Mouse (Mus musculus): Measurements from ENCODE around the gene Kremen1. TPM values are rescaled to one million over a fixed set of nuclear protein-coding genes. Genes with fewer than 3 reads are reported as not detected.

Gene Kremen1
- total and polyA plus RNA-seq, 3 experiments: 1.3 to 4.1 TPM; not detected in 1

DNA sequence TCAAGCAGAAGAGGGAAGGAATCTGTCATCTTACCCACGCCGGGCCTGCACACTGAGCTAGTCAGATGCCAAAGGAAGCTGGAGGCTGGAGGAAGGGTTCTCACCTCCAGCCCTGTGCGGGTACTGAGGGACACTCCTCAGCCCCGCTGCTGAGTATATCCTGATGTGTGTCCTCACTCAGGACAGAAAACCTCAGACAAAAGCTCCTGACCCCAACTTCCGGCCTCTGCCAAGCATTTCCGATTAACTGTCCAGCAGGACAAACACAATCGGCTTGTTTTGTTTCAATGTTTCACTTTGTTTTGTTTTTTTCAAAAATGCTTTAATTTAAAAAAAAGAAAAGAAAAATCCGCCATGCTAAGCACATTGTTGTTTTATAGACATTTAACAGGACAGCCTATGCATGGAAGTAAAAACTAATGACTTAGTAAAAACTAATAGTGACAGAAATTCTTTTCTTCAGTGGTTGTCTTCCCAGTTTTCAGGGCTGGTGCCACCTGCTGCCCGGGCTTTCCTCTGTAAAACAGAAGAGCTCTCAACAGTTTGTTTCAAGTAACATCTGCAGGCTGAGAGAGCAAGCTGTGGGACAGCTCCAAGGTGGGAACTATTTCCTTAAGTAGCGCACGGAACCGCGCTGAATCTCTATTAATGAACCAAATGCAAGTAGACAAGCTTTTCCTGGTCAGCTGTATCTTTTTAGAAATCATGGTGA lies 4.1 kb downstream of the Kremen1 start:
- no peak for TF ChIP-seq CHD2 (IDR thresholded peaks at IDR 0.05; ENCODE audit: low read length)
- no peak for TF ChIP-seq TCF12 (IDR thresholded peaks at IDR 0.05; ENCODE audit: low read depth, low read length)
- TF ChIP-seq UBTF (IDR thresholded peaks at IDR 0.05; ENCODE audit: borderline replicate concordance, insufficient read depth, low read depth, low read length): no peak
- TF ChIP-seq MEF2A (IDR thresholded peaks at IDR 0.05; ENCODE audit: extremely low read depth, insufficient replicate concordance, low read depth, low read length, poor library complexity, severe bottlenecking): no peak
- TF ChIP-seq RCOR1 (IDR thresholded peaks at IDR 0.05; ENCODE audit: low read depth, low read length): no peak
- TF ChIP-seq NELFE (IDR thresholded peaks at IDR 0.05; ENCODE audit: low read depth, low read length): no peak
- no peak for TF ChIP-seq GABPA (IDR thresholded peaks at IDR 0.05; ENCODE audit: low read depth, low read length)
- TF ChIP-seq MAFK (IDR thresholded peaks at IDR 0.05; ENCODE audit: borderline replicate concordance, low read depth, low read length): no peak

GRCm38 (mm10) chr11:5255509-5256014 lies 5.8 kb downstream of the Kremen1 start:
- H3K9me3 ChIP-seq (replicated peaks; ENCODE audit: insufficient read depth, low read length): no peaks in the 10 kb centered on the region
- H3K27ac ChIP-seq (ENCODE audit: control insufficient read depth, low read depth, low read length): no peak overlapping the region
- TF ChIP-seq ELF1 (IDR thresholded peaks at IDR 0.05; ENCODE audit: low read depth, low read length) (no peak), MAFK (IDR thresholded peaks at IDR 0.05; ENCODE audit: borderline replicate concordance, low read depth, low read length) (no peak), MYC (IDR thresholded peaks at IDR 0.05; ENCODE audit: low read depth, low read length) (no peak), RCOR1 (IDR thresholded peaks at IDR 0.05; ENCODE audit: low read depth, low read length) (no peak), UBTF (IDR thresholded peaks at IDR 0.05; ENCODE audit: borderline replicate concordance, insufficient read depth, low read depth, low read length) (no peak), MEF2A (IDR thresholded peaks at IDR 0.05; ENCODE audit: extremely low read depth, insufficient replicate concordance, low read depth, low read length, poor library complexity, severe bottlenecking) (no peak), CHD2 (IDR thresholded peaks at IDR 0.05; ENCODE audit: low read length) (no peak), POLR2A (IDR thresholded peaks at IDR 0.05; ENCODE audit: control insufficient read depth in 1 of 2, insufficient read depth in 1 of 2, low read depth in 1 of 2, low read length in 2 of 2, poor library complexity in 1 of 2) (no peak), SIN3A (IDR thresholded peaks at IDR 0.05; ENCODE audit: low read length) (no peak), USF2 (IDR thresholded peaks at IDR 0.05; ENCODE audit: borderline replicate concordance in 1 of 2, insufficient read depth in 1 of 2, low read depth in 1 of 2, low read length in 2 of 2) (no peak), MAZ (IDR thresholded peaks at IDR 0.05; ENCODE audit: low read depth, low read length) (no peak), ZC3H11A (IDR thresholded peaks at IDR 0.05; ENCODE audit: low read depth, low read length) (no peak), NRF1 (IDR thresholded peaks at IDR 0.05; ENCODE audit: insufficient read depth, low read depth, low read length, poor library complexity, severe bottlenecking) (no peak), KAT2A (conservative IDR thresholded peaks at IDR 0.05; ENCODE audit: low read depth, low read length) (no peak)
- H3K9ac ChIP-seq (ENCODE audit: control insufficient read depth, low read depth, low read length, poor library complexity, severe bottlenecking): no peak overlapping the region
- H3K4me1 ChIP-seq (ENCODE audit: control insufficient read depth in 1 of 2, insufficient read depth in 2 of 2, low read length in 2 of 2): peaks cover 3 to 5% of the 10 kb centered on the region in 2 experiments; a peak in 2 of 4 replicates
- H3K4me3 ChIP-seq (ENCODE audit: control insufficient read depth in 1 of 2, insufficient read depth in 1 of 2, low read depth in 2 of 2, low read length in 2 of 2): no peak overlapping the region
- peaks cover 1 to 10% of the 10 kb centered on the region in 2 experiments; a peak in 2 of 4 replicates for H3K27me3 ChIP-seq (ENCODE audit: control insufficient read depth in 1 of 2, insufficient read depth in 2 of 2, low read length in 2 of 2)
- H3K79me2 ChIP-seq (ENCODE audit: control insufficient read depth, insufficient read depth, low read length, poor library complexity): no peaks in the 10 kb centered on the region
- DNase-seq (ENCODE audit: low read depth, low spot score): no peak
- no peaks in the 10 kb centered on the region for H3K36me3 ChIP-seq (ENCODE audit: control insufficient read depth in 1 of 2, insufficient read depth in 2 of 2, low read length in 2 of 2)

More for the DNA sequence above, 4.1 kb downstream of the Kremen1 start:
- DNase-seq (ENCODE audit: low read depth, low spot score): no peak
- Histone ChIP-seq H3K9ac (ENCODE audit: control insufficient read depth, low read depth, low read length, poor library complexity, severe bottlenecking) (no peak overlapping the region), H3K27ac (ENCODE audit: control insufficient read depth, low read depth, low read length) (no peak overlapping the region), H3K27me3 (ENCODE audit: control insufficient read depth in 1 of 2, insufficient read depth in 2 of 2, low read length in 2 of 2) (peaks cover 6 to 13% of the 10 kb centered on the region in 2 experiments), H3K36me3 (ENCODE audit: control insufficient read depth in 1 of 2, insufficient read depth in 2 of 2, low read length in 2 of 2) (no peaks in the 10 kb centered on the region), H3K9me3 (replicated peaks; ENCODE audit: insufficient read depth, low read length) (no peaks in the 10 kb centered on the region), H3K4me1 (ENCODE audit: control insufficient read depth in 1 of 2, insufficient read depth in 2 of 2, low read length in 2 of 2) (peaks cover 3 to 5% of the 10 kb centered on the region in 2 experiments; a peak in 2 of 4 replicates), H3K79me2 (ENCODE audit: control insufficient read depth, insufficient read depth, low read length, poor library complexity) (no peaks in the 10 kb centered on the region; the same call in 1 of the 2 replicates), H3K4me3 (ENCODE audit: control insufficient read depth in 1 of 2, insufficient read depth in 1 of 2, low read depth in 2 of 2, low read length in 2 of 2) (no peak overlapping the region)
